Comparison of ENCODE assay signal across 8 mouse cellular contexts in genomic region chr6:134640485-134641475, GRCm38 (mm10). TPM values are rescaled to one million over a fixed set of nuclear protein-coding genes. Genes with fewer than 3 reads are reported as not detected.
DNase-seq lines count a peak whose midpoint lies in the region; ATAC-seq and TF ChIP-seq lines count a peak whose summit lies in the region.

No protein-coding gene starts in this region.

- peak overlapping the region; percentile 87 to 97 for H3K4me3 ChIP-seq in MEL (ENCODE audit: control insufficient read depth in 1 of 2, insufficient read depth in 1 of 2, low read depth in 2 of 2, low read length in 2 of 2)
- peak overlapping the region; percentile 82 for H3K4me3 ChIP-seq in cerebellum, adult 2 months (replicated peaks; ENCODE audit: insufficient read depth, low read depth, low read length)
- H3K4me3 ChIP-seq in forebrain, postnatal 0 days (ENCODE audit: low read depth, low read length), result peak overlapping the region; percentile 92
- peak overlapping the region; percentile 90 for H3K4me3 ChIP-seq in lung, embryonic 16.5 days (ENCODE audit: low read length)

- DNase-seq in MEL (ENCODE audit: low read depth, low spot score), result peak; percentile 97
- DNase-seq in cerebellum, adult 2 months, result peak; percentile 94 to 95
- peak; percentile 97 for DNase-seq in forebrain, postnatal 0 days
- peak; percentile 77 for DNase-seq in layer of hippocampus, adult 9-10 months (ENCODE audit: low spot score)
- DNase-seq in ovary, postnatal 10 days (ENCODE audit: low spot score), result peak; percentile 72
- DNase-seq in thymus, postnatal 10 days (ENCODE audit: low spot score in 2 of 2), result peak; percentile 89 to 93

- peak overlapping the region; percentile 78 for H3K27ac ChIP-seq in MEL (ENCODE audit: control insufficient read depth, low read depth, low read length)
- peak overlapping the region; percentile 90 for H3K27ac ChIP-seq in cerebellum, adult 2 months (ENCODE audit: insufficient read depth, low read length)
- peak overlapping the region; percentile 80 for H3K27ac ChIP-seq in forebrain, postnatal 0 days (ENCODE audit: low read depth, low read length)
- peak overlapping the region; percentile 65 for H3K27ac ChIP-seq in lung, embryonic 16.5 days (ENCODE audit: low read length)

- no peaks in the 10 kb centered on the region for H3K27me3 ChIP-seq in MEL (ENCODE audit: control insufficient read depth in 1 of 2, insufficient read depth in 2 of 2, low read length in 2 of 2)
- H3K27me3 ChIP-seq in cerebellum, adult 2 months (ENCODE audit: control insufficient read depth, insufficient read depth, low read length), result no peaks in the 10 kb centered on the region
- H3K27me3 ChIP-seq in forebrain, postnatal 0 days (ENCODE audit: insufficient read depth, low read length), result no peaks in the 10 kb centered on the region
- no peaks in the 10 kb centered on the region for H3K27me3 ChIP-seq in lung, embryonic 16.5 days (ENCODE audit: control insufficient read depth, insufficient read depth, low read depth, low read length)

- peak overlapping the region; percentile 60 for H3K4me2 ChIP-seq in forebrain, postnatal 0 days (ENCODE audit: low read depth)
- H3K4me2 ChIP-seq in lung, embryonic 16.5 days (ENCODE audit: low read depth, low read length), result peak overlapping the region; percentile 85

- peaks cover 6% of the 10 kb centered on the region; the same call in 1 of the 2 replicates for H3K79me2 ChIP-seq in MEL (ENCODE audit: control insufficient read depth, insufficient read depth, low read length, poor library complexity)

- H3K36me3 ChIP-seq in MEL (ENCODE audit: control insufficient read depth in 1 of 2, insufficient read depth in 2 of 2, low read length in 2 of 2), result peaks cover 0 to 4% of the 10 kb centered on the region in 2 experiments; a peak in 2 of 4 replicates
- peaks cover 5% of the 10 kb centered on the region; the same call in 1 of the 2 replicates for H3K36me3 ChIP-seq in forebrain, postnatal 0 days (ENCODE audit: insufficient read depth)
- H3K36me3 ChIP-seq in lung, embryonic 16.5 days (ENCODE audit: control insufficient read depth, insufficient read depth, low read length), result no peaks in the 10 kb centered on the region

- no peak; a peak in 1 of 4 replicates for TF ChIP-seq EP300 in MEL (IDR thresholded peaks at IDR 0.05; ENCODE audit: low read depth in 1 of 2, low read length in 2 of 2)

- H3K9ac ChIP-seq in MEL (ENCODE audit: control insufficient read depth, low read depth, low read length, poor library complexity, severe bottlenecking), result peak overlapping the region; percentile 97
- H3K9ac ChIP-seq in forebrain, postnatal 0 days, result peak overlapping the region; percentile 95
- H3K9ac ChIP-seq in lung, embryonic 16.5 days (ENCODE audit: low read length), result peak overlapping the region; percentile 91

- TF ChIP-seq POLR2A in MEL (IDR thresholded peaks at IDR 0.05; ENCODE audit: control insufficient read depth in 1 of 2, insufficient read depth in 1 of 2, low read depth in 1 of 2, low read length in 2 of 2, poor library complexity in 1 of 2), result peak; percentile 40 to 71; a peak in 3 of 4 replicates
- peak; percentile 71 for TF ChIP-seq POLR2A in cerebellum, adult 2 months (IDR thresholded peaks at IDR 0.05; ENCODE audit: borderline replicate concordance, insufficient read depth, low read length)

- peak in 2 of 3 experiments; percentile 78 to 83; a peak in 5 of 6 replicates for TF ChIP-seq CTCF in MEL (IDR thresholded peaks at IDR 0.05 in 2 of 3, conservative IDR thresholded peaks at IDR 0.05 in 1 of 3; ENCODE audit: control insufficient read depth in 1 of 3, insufficient read depth in 1 of 3, low read depth in 2 of 3, low read length in 3 of 3, poor library complexity in 1 of 3, severe bottlenecking in 1 of 3)
- peak; percentile 47; the same call in 1 of the 2 replicates for TF ChIP-seq CTCF in cerebellum, adult 2 months (IDR thresholded peaks at IDR 0.05; ENCODE audit: borderline replicate concordance, insufficient read depth, low read depth, low read length)
- TF ChIP-seq CTCF in forebrain, postnatal 0 days (IDR thresholded peaks at IDR 0.05; ENCODE audit: low read depth), result peak; percentile 74

- WGBS in cerebellum, adult 2 months, result 2% methylated on average over 65 of the region's 65 CpGs
- 3% methylated on average over 65 of the region's 65 CpGs for WGBS in forebrain, postnatal 0 days
- WGBS in lung, embryonic 16.5 days, result 2% methylated on average over 64 of the region's 65 CpGs

- TF ChIP-seq RAD21 in MEL (IDR thresholded peaks at IDR 0.05; ENCODE audit: low read depth, low read length), result peak; percentile 50

- H3K9me3 ChIP-seq in MEL (replicated peaks; ENCODE audit: insufficient read depth, low read length), result no peaks in the 10 kb centered on the region
- no peaks in the 10 kb centered on the region for H3K9me3 ChIP-seq in forebrain, postnatal 0 days (ENCODE audit: low read length)
- no peaks in the 10 kb centered on the region for H3K9me3 ChIP-seq in lung, embryonic 16.5 days (ENCODE audit: control insufficient read depth, low read length)

- peaks cover 2 to 6% of the 10 kb centered on the region in 2 experiments; a peak in 2 of 4 replicates for H3K4me1 ChIP-seq in MEL (ENCODE audit: control insufficient read depth in 1 of 2, insufficient read depth in 2 of 2, low read length in 2 of 2)
- H3K4me1 ChIP-seq in cerebellum, adult 2 months (ENCODE audit: control insufficient read depth, insufficient read depth, low read length), result no peaks in the 10 kb centered on the region
- H3K4me1 ChIP-seq in forebrain, postnatal 0 days (ENCODE audit: insufficient read depth), result no peaks in the 10 kb centered on the region
- H3K4me1 ChIP-seq in lung, embryonic 16.5 days (replicated peaks; ENCODE audit: control insufficient read depth, insufficient read depth, low read length), result peaks cover 7% of the 10 kb centered on the region; the same call in 1 of the 2 replicates

- peak; percentile 100 for ATAC-seq in forebrain, postnatal 0 days
- peak; percentile 99 to 100 for ATAC-seq in hematopoietic stem cell, adult 5-6 weeks (replicated peaks in 1 of 2; ENCODE audit: insufficient read depth in 1 of 2, low FRiP score in 2 of 2, low TSS enrichment in 1 of 2, low read depth in 1 of 2, poor library complexity in 2 of 2, severe bottlenecking in 2 of 2)
- peak; percentile 100 for ATAC-seq in lung, embryonic 16.5 days (ENCODE audit: low read depth)

TF ChIP-seq in MEL, 35 proteins besides CTCF, POLR2A, EP300 and RAD21:
- no peak for TF ChIP-seq MAZ (IDR thresholded peaks at IDR 0.05; ENCODE audit: low read depth, low read length)
- peak; percentile 48; the same call in 1 of the 2 replicates for TF ChIP-seq MAX (IDR thresholded peaks at IDR 0.05; ENCODE audit: low read length)
- TF ChIP-seq MXI1 (IDR thresholded peaks at IDR 0.05; ENCODE audit: low read depth, low read length), result peak; percentile 96
- TF ChIP-seq NELFE (IDR thresholded peaks at IDR 0.05; ENCODE audit: low read depth, low read length), result peak; percentile 33
- TF ChIP-seq UBTF (IDR thresholded peaks at IDR 0.05; ENCODE audit: borderline replicate concordance, insufficient read depth, low read depth, low read length), result 0 out of 2 replicates have a peak, but pooled peaks have one; percentile 32
- TF ChIP-seq HCFC1 (IDR thresholded peaks at IDR 0.05; ENCODE audit: low read depth, low read length), result peak; percentile 83
- TF ChIP-seq NRF1 (IDR thresholded peaks at IDR 0.05; ENCODE audit: insufficient read depth, low read depth, low read length, poor library complexity, severe bottlenecking), result no peak
- peak; percentile 40 for TF ChIP-seq GATA1 (IDR thresholded peaks at IDR 0.05; ENCODE audit: low read depth, low read length)
- TF ChIP-seq SIN3A (IDR thresholded peaks at IDR 0.05; ENCODE audit: low read length), result peak; percentile 84
- 0 out of 2 replicates have a peak, but pooled peaks have one; percentile 34 for TF ChIP-seq TBP (IDR thresholded peaks at IDR 0.05; ENCODE audit: low read depth, low read length)
- 0 out of 2 replicates have a peak, but pooled peaks have one; percentile 21 for TF ChIP-seq ETS1 (IDR thresholded peaks at IDR 0.05; ENCODE audit: low read depth, low read length)
- peak; percentile 24 for TF ChIP-seq ZNF384 (IDR thresholded peaks at IDR 0.05; ENCODE audit: low read depth, low read length)
- TF ChIP-seq ZC3H11A (IDR thresholded peaks at IDR 0.05; ENCODE audit: low read depth, low read length), result no peak
- peak; percentile 99 for TF ChIP-seq ELF1 (IDR thresholded peaks at IDR 0.05; ENCODE audit: low read depth, low read length)
- peak; percentile 27; the same call in 1 of the 2 replicates for TF ChIP-seq SMC3 (IDR thresholded peaks at IDR 0.05; ENCODE audit: low read depth, low read length)

RNA-seq across cellular contexts. Expression of gene Borcs5, which starts 1.5 kb away (rescaled TPM):
- 7.7 and 8.7 TPM in 2 replicates for total RNA-seq in MEL (2012; rRNA removed)
- polyA plus RNA-seq in MEL (2012; ENCODE audit: insufficient read depth in 1 of 2, insufficient read length in 2 of 2, low read depth in 1 of 2, low replicate concordance in 2 of 2, missing spikeins in 1 of 2), result 10 to 100 TPM in 1 of 2 experiments, not detected in 1; 13.0 TPM
- polyA plus RNA-seq in cerebellum, adult 2 months (2012; rRNA removed), result 38.1 and 39.9 TPM in 2 replicates
- 37.4 and 41.2 TPM in 2 replicates for total RNA-seq in forebrain, postnatal 0 days (2014; rRNA removed)
- polyA plus RNA-seq in forebrain, postnatal 0 days (2015; fragmentation: Nextera tagmentation; extraction: Ambion mirVana), result 42.6 and 44.2 TPM in 2 replicates
- total RNA-seq in hematopoietic stem cell, adult 5-6 weeks (2017), result 7.8 and 8.5 TPM in 2 replicates
- polyA plus RNA-seq in lung, embryonic 16.5 days (2015; fragmentation: Nextera tagmentation; extraction: Ambion mirVana), result 13.9 and 16.1 TPM in 2 replicates

RNA-seq across cellular contexts. Expression of gene Mansc1, which starts 8.5 kb away (rescaled TPM):
- total RNA-seq in MEL (2012; rRNA removed), result not detected in 2 replicates
- not detected for polyA plus RNA-seq in MEL (2012; ENCODE audit: insufficient read depth in 1 of 2, insufficient read length in 2 of 2, low read depth in 1 of 2, low replicate concordance in 2 of 2, missing spikeins in 1 of 2)
- polyA plus RNA-seq in cerebellum, adult 2 months (2012; rRNA removed), result 8.5 and 9.1 TPM in 2 replicates
- total RNA-seq in forebrain, postnatal 0 days (2014; rRNA removed), result 1.2 and 2.8 TPM in 2 replicates
- polyA plus RNA-seq in forebrain, postnatal 0 days (2015; fragmentation: Nextera tagmentation; extraction: Ambion mirVana), result 1.4 and 1.9 TPM in 2 replicates
- 10.1 and 11.1 TPM in 2 replicates for total RNA-seq in hematopoietic stem cell, adult 5-6 weeks (2017)
- polyA plus RNA-seq in lung, embryonic 16.5 days (2015; fragmentation: Nextera tagmentation; extraction: Ambion mirVana), result 8.4 and 9.8 TPM in 2 replicates

Comparison
In these comparisons a context has a peak if more than half of its experiments do, and no peak if none do; other contexts are left out.
1. Peak in every context shown above with its lines: DNase-seq, ATAC-seq, H3K4me3 ChIP-seq and H3K27ac ChIP-seq.